Mouse (Mus musculus) right cerebral cortex, postnatal 14 days (tissue): ENCODE data around the gene Map4k3.
"Not testable (repeated sequence)": the region's sequence is repeated elsewhere in the genome, so short reads cannot be mapped to it uniquely, and the experiment has no call there.

Experiments used
- DNase-seq: peaks from one replicate; pipeline ENCODE4 v3.0.0; 2022

The Map4k3 gene

DNA sequence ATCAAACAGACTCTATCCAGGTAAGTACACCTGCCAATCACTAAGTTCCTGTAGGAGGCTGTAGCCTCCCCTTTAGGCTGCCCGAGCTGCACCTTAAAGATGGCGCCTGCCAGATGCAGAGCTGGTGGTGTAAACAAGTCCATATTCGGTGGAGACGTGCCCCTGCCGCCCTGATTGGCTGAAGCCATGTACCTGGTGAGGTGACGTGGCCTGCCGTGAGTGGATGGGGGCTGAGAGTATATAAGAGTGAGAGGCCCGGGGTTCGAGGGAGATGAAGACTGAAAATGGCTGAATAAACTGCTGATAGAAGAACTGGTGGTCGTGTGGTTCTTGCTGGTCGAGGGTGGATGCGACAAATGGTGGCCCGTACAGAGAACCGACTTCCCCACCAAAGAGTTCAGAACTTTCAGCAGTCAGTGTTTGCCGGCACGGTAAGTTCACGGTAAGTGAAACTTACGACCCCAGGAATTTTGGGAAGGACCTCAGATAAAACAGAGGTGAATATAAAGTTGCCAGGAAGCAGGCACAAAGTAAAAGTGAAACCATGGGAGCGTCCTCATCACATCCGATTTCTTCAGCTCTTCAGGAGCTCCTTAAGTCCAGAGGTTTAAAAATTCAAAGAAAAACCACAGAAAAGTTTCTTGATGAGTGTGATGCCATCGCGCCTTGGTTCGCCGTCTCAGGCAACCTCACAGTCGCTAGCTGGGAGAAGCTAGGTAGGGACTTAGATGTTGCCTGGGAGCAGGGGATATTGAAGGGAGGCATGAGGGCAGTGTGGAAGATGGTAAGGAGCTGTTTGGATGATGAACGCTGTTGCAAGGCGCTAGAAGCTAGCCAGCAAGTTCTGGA, 164.3 kb downstream of the Map4k3 start:
- DNase-seq: not testable (repeated sequence)

DNA sequence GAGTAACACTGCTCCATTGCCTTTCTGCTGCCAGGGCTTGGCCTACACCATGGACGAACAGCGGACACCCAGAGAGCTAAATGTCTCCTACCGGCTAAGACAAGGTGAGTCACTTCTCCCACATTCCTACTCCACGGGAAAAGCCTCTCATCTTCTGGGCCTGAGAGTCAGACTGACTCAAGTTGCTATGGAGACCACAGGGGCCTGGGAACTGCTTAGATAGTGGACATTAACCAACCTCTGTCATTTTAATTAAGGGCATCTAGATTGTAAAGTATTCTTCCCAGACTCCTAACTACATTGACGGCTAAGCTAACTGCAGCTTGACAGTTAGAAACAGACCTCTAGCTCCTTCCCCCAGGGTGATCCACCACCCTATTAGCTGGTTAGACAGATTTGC, 165.5 kb downstream of the Map4k3 start:
- no peak for DNase-seq

DNA sequence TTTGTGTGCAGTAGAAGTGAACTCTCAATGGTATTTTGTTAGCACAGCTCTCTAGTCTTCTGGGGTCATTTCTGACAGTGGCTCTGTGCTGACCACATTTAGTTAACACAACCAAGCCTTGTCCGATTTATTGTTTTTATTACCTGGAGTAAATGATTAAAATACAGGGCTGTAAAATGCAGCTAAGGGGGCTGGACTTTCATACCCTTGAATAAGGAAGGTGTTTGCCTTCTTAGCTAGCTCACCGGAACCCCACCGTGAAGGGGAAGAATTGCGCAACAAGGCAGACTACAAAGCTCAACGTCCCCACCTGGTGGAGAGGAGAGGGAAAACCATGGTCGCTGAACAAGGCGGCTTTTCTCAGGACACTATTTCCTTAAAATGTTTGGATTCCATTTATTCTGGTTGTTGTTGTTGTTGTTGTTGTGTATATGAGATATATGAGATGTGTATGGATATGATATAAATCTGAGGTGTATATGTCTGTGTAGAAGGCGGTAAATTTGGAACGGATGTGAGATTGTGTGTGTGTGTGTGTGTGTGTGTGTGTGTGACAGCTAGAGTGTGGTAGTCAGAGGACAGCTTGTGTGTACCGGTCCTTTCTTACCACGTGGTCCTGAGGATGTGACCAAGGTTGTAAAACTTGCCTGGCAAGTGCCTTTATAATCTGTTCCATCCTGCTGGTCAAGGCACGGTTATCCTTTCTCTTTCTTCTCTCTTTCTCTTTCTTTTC, 167.4 kb downstream of the Map4k3 start:
- DNase-seq: peak; percentile 80

DNA sequence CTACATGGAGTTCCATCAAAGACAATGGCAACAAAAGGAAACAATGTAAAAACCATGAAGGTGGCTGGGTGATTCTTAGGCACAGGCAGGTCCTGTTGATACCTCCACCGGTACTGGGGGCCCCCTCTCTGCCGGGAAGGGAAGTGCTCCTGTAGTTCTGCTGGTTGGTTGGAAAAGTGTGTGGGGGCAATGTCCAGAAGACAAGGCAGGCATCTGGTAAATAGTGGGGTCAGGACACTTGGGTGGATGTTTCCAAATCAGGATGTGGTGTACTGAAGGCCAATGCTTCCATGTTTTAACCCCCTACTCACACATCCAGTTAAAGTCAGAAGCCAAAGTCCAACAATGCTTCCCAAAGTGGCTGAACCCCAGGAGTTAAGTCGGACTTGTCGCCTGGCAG, 168.5 kb downstream of the Map4k3 start:
- DNase-seq: no peak

DNA sequence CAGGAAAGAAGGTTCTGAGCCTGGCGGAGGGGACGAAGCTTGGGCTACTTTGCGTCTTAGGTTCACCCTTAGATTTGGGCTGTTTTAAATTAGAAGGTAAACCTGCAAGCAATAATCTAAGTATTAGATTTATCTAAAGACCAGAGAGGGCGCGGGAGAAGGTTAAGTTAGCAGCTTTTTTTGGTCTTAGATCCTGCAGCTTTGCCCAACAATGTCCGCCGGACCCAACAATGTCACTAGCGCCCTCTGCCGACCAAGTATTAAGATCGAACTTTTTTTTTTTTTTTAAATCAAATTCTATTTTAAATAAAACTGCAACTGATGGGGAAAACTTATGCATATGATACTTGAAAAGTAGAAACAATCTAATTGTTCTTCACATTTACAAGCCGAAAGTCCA, 169.2 kb downstream of the Map4k3 start:
- DNase-seq: peak; percentile 67

DNA sequence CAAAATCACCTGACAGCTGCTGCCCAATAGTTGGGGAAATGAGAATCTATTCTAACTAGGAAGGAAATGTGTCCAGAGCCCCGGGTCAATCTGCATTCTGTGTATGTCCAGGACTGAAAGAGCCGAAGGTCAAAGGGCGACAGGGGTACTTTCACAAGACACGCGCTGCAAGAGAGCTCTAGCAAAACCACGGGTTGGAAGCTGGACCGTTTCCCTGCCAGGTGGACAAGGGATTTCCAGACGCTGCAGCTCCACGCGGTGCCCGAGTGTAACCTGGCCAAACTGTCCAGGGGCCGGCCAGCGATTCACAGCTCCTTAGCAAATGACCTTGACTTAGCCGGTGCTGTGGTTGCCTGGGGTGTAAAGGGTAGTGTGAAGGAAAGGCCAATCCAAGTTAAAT, 169.7 kb downstream of the Map4k3 start:
- DNase-seq: no peak

GRCm38 (mm10) chr17:80557461-80557860, 170.8 kb downstream of the Map4k3 start:
- DNase-seq: no peak

DNA sequence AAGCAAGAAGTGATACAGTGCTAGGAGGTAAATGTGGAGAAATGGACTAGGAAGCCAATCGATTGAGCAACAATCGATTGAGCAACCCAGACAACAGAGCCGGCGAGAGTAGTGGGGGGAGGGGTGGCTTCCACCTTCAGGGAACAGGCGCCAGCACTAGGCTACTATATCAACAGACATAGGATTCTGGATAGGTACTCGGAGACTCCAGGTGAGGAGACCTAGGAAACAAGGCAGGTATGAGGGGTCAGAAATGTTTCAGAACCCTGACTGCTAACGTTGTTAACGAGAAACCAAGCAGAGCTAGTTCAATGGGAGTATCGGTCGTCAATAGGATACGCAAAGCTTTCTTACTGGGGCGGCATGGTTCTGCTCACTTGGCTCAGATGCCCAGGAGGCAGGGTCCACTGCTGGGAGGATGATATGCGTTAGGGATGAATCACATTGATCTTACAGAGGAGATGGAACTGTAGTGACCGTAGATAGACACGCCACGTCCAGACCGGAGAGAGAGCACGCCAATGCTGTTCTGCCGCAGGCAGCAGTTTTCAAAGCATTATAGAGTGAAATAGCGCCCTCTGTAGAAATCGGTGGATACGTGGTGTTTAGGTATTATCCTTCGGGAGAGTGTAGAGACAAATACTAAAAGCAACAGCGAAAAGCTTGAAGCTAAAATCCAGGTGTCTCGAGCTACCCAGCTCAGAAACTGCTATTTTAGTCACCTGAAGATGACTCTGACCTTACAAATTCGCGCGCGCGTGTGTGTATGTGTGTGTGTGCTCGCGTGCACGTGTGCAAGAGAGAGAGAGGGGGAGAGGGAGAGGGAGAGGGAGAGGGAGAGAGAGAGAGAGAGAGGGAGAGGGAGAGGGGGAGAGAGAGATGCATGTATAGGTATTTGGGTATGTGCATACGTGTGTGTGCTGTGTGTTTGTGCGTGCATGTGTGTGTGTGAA, 174.7 kb downstream of the Map4k3 start:
- peak; percentile 81 for DNase-seq

GRCm38 (mm10) chr17:80552653-80553052, 175.6 kb downstream of the Map4k3 start:
- no peak for DNase-seq

- DNase-seq: no peak
These were observed 177.3 kb downstream of the Map4k3 start for GRCm38 (mm10) chr17:80550981-80551380.

DNA sequence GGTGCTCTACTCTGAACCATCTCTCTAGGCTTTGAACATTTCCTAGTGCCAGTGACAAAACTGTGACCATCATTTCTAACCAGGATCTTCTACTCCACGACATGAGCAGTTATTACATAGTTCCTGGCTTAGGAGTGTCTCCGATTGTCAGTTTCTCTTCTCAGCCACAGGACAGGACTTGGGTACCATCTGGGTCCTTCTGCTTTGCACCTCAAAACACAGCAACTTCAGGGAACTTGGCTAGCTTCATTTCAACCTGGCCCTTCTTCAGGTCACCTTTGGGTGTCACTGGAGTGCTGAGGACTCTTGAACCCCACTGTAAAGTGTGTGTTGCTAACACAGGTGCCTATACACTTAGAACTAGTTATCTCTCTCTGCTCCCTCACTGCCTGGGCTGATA, 181.4 kb downstream of the Map4k3 start:
- no peak for DNase-seq

DNA sequence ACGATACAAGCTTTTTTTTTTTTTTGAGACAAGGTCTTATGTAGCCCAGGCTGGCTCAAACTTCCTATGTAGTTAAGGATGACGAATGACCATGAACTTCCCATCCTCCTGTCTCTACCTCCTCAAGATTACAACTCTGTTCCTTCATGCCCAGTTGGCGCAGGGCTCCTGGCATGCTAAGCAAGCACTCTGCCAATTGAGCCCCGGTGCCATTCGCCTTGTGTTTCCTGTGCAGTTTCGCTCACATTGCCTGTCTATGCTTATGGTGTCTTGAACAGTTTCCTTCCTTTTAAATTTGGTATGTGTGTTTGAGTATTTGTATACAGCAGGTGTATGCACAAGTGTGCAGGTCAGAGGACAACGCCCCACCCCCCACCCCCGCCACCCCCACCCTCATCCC, 182.1 kb downstream of the Map4k3 start:
- DNase-seq: no peak

- no peak for DNase-seq
These were observed 184.6 kb downstream of the Map4k3 start for GRCm38 (mm10) chr17:80543646-80544045.

- DNase-seq: no peak
These were observed 191.1 kb downstream of the Map4k3 start for GRCm38 (mm10) chr17:80537136-80537535.

GRCm38 (mm10) chr17:80535633-80536032, 192.7 kb downstream of the Map4k3 start:
- DNase-seq: peak; percentile 17

GRCm38 (mm10) chr17:80531351-80531750, 196.9 kb downstream of the Map4k3 start:
- not testable (repeated sequence) for DNase-seq
